Mouse (Mus musculus) embryonic facial prominence, embryonic 12.5 days (tissue): ENCODE measurements at regions not wholly inside any gene's neighbourhood (a gene's known extent, or its start where the extent isn't known, plus 50 kb on each side); places are given as distances from the start of the nearest gene placed in this dataset.
A peak's percentile ranks its signal among the peaks of the same experiment; 100 is the strongest.

ENCODE experiments used
- ATAC-seq: fragments of 200-750 bp; cut with Nextera tagmentation; 2 replicates; pipeline ENCODE4 v1.8.0; 2017; ENCODE audit not compliant: insufficient number of reproducible peaks, insufficient read depth, low FRiP score, low TSS enrichment
- H3K27ac ChIP-seq: fragments of 300-500 bp; sonication (generic); 2 replicates; pipeline ENCODE4 v1.5.1; 2016; ENCODE audit warnings: mild to moderate bottlenecking
- H3K27me3 ChIP-seq: fragments of 300-500 bp; sonication (generic); 2 replicates; pipeline ENCODE4 v1.6.1; 2016; ENCODE audit warnings: mild to moderate bottlenecking, moderate library complexity
- H3K36me3 ChIP-seq: fragments of 300-500 bp; sonication (generic); 2 replicates; pipeline ENCODE4 v1.6.1; 2016; ENCODE audit warnings: mild to moderate bottlenecking
- H3K4me1 ChIP-seq: fragments of 300-500 bp; sonication (generic); 2 replicates; pipeline ENCODE4 v1.6.1; 2016
- H3K4me2 ChIP-seq: fragments of 300-500 bp; sonication (generic); replicated peaks from 2 replicates; pipeline ENCODE4 v1.6.1; 2016; ENCODE audit warnings: mild to moderate bottlenecking, moderate library complexity
- H3K4me3 ChIP-seq: fragments of 300-500 bp; sonication (generic); 2 replicates; pipeline ENCODE4 v1.5.1; 2016; ENCODE audit warnings: mild to moderate bottlenecking
- H3K9ac ChIP-seq: fragments of 300-500 bp; sonication (generic); 2 replicates; pipeline ENCODE4 v1.6.1; 2016; ENCODE audit warnings: mild to moderate bottlenecking, moderate library complexity
- H3K9me3 ChIP-seq: fragments of 300-500 bp; sonication (generic); 2 replicates; pipeline ENCODE4 v1.6.1; 2016; ENCODE audit warnings: mild to moderate bottlenecking, moderate library complexity
- WGBS: fragments of 180-500 bp; shearing (Covaris S2); methylation state at CpG from one replicate; pipeline ENCODE4 v1.1.7; 2016; 5-methylcytosine and 5-hydroxymethylcytosine counted together

DNA sequence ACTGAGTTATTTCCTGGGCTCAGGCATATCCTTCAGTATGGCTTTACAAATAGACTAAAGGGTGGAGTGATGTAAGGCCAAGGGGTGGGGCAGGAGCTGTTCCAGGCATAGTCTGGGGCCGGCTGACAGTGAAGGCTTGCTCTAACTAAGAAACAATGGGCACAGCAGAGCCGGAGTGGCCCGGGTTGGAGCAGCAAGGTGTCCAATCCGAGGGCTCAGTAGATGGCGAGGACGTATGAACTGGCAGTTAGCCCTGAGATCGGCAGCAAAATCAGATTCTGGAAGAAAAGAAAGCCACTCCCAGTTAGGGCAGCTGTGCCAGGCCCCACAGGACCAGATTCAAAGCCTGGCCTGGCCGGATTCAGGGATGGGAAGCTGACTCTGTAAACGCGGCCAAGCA is 100.5 kb upstream of the Vps8 start:
- Histone ChIP-seq H3K36me3 (no peaks in the 10 kb centered on the region), H3K27ac (no peak overlapping the region), H3K9me3 (no peaks in the 10 kb centered on the region), H3K4me1 (peaks cover 29% of the 10 kb centered on the region), H3K9ac (no peak overlapping the region), H3K27me3 (no peaks in the 10 kb centered on the region), H3K4me3 (no peak overlapping the region), H3K4me2 (no peak overlapping the region)
- no peak for ATAC-seq
- WGBS, result 55% methylated on average over 10 of the region's 10 CpGs

GRCm38 (mm10) chr16:21323446-21324034 is 99.4 kb upstream of the Vps8 start:
- Histone ChIP-seq H3K9ac (no peak overlapping the region), H3K4me1 (peaks cover 18% of the 10 kb centered on the region), H3K36me3 (no peaks in the 10 kb centered on the region), H3K4me2 (no peak overlapping the region), H3K27me3 (no peaks in the 10 kb centered on the region), H3K9me3 (no peaks in the 10 kb centered on the region), H3K27ac (no peak overlapping the region), H3K4me3 (no peak overlapping the region)
- ATAC-seq, result no peak
- WGBS, result 71% methylated on average over 3 of the region's 3 CpGs

DNA sequence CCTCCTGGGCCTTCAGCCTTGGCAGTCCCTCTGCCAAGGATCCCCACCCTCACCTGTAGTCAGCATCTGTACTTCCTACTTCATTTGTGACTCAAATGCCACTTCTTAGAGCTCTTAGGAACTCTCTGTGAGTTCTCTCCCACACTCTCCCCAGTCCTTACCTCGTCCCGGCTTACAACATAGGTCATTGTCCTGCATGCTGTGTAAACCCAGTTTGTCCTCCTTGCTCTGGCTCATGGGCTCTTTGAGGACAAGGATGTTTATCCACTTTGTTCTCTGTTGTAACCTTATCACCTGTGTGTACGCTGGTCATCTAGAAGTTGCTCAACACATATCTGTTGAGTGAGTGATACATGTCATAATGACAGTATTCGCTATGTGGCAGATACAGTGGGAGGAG is 94.9 kb upstream of the Vps8 start:
- Histone ChIP-seq H3K4me1 (peaks cover 17% of the 10 kb centered on the region; the same call in 1 of the 2 replicates), H3K4me3 (no peak overlapping the region), H3K9me3 (no peaks in the 10 kb centered on the region), H3K27ac (no peak overlapping the region), H3K36me3 (no peaks in the 10 kb centered on the region), H3K27me3 (no peaks in the 10 kb centered on the region), H3K4me2 (no peak overlapping the region), H3K9ac (no peak overlapping the region)
- 92% methylated on average over 4 of the region's 4 CpGs for WGBS
- no peak for ATAC-seq

DNA sequence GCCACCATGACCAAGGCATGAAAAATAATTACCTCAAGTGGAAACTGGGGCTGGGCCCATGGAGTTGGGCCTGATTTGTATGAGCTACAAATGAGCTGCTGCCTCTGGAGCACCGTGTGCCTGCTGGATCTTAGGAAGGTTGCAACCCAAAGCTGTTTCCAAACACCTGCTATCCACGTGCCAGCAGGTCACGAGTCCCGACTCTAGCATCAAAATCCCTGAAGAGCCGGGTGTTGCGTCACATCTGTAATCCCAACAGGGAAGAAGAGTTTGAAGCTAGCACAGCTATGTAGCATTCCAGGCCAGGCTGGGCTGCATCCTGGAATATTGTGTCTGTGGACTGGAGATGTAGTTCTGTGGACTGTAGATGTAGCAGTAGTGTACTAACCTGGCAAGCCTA is 93.7 kb upstream of the Vps8 start:
- 65% methylated on average over 6 of the region's 6 CpGs for WGBS
- Histone ChIP-seq H3K4me3 (no peak overlapping the region), H3K27me3 (no peaks in the 10 kb centered on the region), H3K4me2 (no peak overlapping the region), H3K36me3 (no peaks in the 10 kb centered on the region), H3K9ac (no peak overlapping the region), H3K9me3 (no peaks in the 10 kb centered on the region), H3K27ac (no peak overlapping the region), H3K4me1 (peaks cover 17% of the 10 kb centered on the region; the same call in 1 of the 2 replicates)
- no peak for ATAC-seq

DNA sequence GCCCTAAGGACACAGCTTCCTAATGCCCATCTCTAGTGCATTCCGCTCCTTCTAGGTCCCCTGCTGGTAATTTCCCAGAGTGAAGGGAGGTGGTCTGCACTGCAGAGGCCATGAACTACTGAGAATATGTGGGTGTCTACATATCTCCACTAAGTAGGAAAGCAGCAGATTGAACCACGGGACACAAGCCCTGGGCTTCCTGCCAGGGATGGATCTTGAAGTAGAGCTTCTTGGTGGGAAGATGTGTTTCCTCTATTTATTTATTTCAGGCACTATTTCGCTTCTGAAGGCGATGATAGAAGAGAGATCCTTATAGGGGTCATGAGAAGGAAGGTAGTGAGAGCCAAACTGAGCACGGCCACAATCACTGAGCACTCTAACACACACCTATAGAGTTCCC is 91.7 kb upstream of the Vps8 start:
- H3K27ac ChIP-seq, result no peak overlapping the region
- H3K27me3 ChIP-seq, result no peaks in the 10 kb centered on the region
- H3K4me3 ChIP-seq, result no peak overlapping the region
- H3K9ac ChIP-seq, result no peak overlapping the region
- H3K4me2 ChIP-seq, result peak overlapping the region; percentile 74
- no peak for ATAC-seq
- 87% methylated on average over 5 of the region's 5 CpGs for WGBS
- H3K36me3 ChIP-seq, result no peaks in the 10 kb centered on the region
- no peaks in the 10 kb centered on the region for H3K9me3 ChIP-seq
- peaks cover 17% of the 10 kb centered on the region; the same call in 1 of the 2 replicates for H3K4me1 ChIP-seq

- Histone ChIP-seq H3K9me3 (no peaks in the 10 kb centered on the region), H3K27me3 (no peaks in the 10 kb centered on the region), H3K4me1 (peaks cover 22% of the 10 kb centered on the region; the same call in 1 of the 2 replicates), H3K4me2 (peak overlapping the region; percentile 74), H3K27ac (peak overlapping the region; percentile 93), H3K36me3 (no peaks in the 10 kb centered on the region), H3K4me3 (peak overlapping the region; percentile 50), H3K9ac (peak overlapping the region; percentile 59; the same call in 1 of the 2 replicates)
- no peak for ATAC-seq
- WGBS, result 63% methylated on average over 7 of the region's 7 CpGs
Observed at GRCm38 (mm10) chr16:21332411-21332810, 90.5 kb upstream of the Vps8 start.

- Histone ChIP-seq H3K9ac (peak overlapping the region; percentile 59), H3K9me3 (no peaks in the 10 kb centered on the region), H3K27ac (peak overlapping the region; percentile 93), H3K4me3 (peak overlapping the region; percentile 50), H3K4me1 (peaks cover 26% of the 10 kb centered on the region; the same call in 1 of the 2 replicates), H3K36me3 (no peaks in the 10 kb centered on the region), H3K27me3 (no peaks in the 10 kb centered on the region), H3K4me2 (peak overlapping the region; percentile 74)
- no peak; the same call in 1 of the 2 replicates for ATAC-seq
- 2% methylated on average over 14 of the region's 14 CpGs for WGBS
Observed at GRCm38 (mm10) chr16:21332862-21333222, 90.1 kb upstream of the Vps8 start.

DNA sequence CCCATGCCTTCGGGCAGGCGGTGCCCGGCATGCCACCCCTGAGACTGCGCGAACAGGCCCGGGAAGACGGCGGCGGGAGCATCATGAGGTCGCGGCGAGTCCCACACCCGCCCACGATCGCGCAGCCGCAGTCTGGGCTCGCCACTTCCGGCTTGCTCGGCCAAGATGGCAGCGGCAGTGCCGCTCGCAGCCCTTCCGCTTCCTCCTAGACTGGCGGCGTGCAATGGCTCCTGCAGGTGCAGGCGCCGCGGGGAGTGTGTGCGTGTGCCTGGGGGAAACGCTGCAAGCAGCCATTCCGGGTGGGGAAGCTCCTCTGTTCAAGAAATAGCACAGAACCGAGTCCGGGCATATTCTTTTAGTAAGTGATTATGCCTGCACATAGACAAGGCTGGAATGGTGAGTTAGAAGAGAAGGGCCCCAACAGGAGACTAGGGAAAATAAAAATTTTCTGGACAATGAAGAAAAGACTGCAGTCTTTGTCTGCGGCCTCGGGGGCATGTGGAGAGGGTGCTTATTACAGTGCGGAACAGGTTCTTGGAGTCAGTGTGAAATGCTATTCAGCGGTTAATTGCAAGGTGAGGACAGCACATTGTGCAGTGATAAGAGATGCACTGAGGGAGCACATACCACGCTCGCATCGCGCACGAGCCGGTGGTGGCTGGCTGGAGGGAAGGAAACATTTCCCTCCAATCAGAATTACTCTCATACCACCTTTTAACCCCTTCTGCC is 89.5 kb upstream of the Vps8 start:
- peak overlapping the region; percentile 93 for H3K27ac ChIP-seq
- peaks cover 31% of the 10 kb centered on the region for H3K4me1 ChIP-seq
- H3K36me3 ChIP-seq, result no peaks in the 10 kb centered on the region
- no peaks in the 10 kb centered on the region for H3K9me3 ChIP-seq
- peak overlapping the region; percentile 74 for H3K4me2 ChIP-seq
- no peaks in the 10 kb centered on the region for H3K27me3 ChIP-seq
- WGBS, result 1% methylated on average over 44 of the region's 44 CpGs
- peak overlapping the region; percentile 59 for H3K9ac ChIP-seq
- ATAC-seq, result peak; percentile 83
- H3K4me3 ChIP-seq, result peak overlapping the region; percentile 50

DNA sequence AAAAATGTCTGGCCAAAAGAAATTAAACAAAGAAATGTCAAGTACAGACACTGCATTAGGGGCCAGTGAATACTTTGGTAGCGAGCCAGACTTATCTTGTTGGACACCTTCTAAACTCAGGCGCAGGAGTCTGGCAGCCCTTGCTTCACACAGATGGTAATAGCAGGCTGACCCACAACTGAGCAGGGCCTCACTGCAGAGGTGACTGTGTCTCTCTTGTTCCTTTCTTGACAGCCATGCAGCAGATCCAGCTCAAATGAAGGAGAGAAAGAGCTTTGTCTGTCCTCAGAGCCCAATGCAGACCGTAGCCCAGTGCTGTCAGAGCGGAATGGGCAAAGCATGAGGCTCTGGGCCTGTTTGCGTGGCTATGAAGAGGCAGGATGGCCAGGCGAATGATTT is 83.9 kb upstream of the Vps8 start:
- 46% methylated on average over 6 of the region's 6 CpGs for WGBS
- Histone ChIP-seq H3K4me1 (peaks cover 41% of the 10 kb centered on the region), H3K9ac (peak overlapping the region; percentile 11; the same call in 1 of the 2 replicates), H3K4me2 (no peak overlapping the region), H3K36me3 (no peaks in the 10 kb centered on the region), H3K4me3 (no peak overlapping the region), H3K27me3 (no peaks in the 10 kb centered on the region), H3K27ac (peak overlapping the region; percentile 93), H3K9me3 (no peaks in the 10 kb centered on the region)
- peak; percentile 4; the same call in 1 of the 2 replicates for ATAC-seq

GRCm38 (mm10) chr16:21339460-21340081 is 83.3 kb upstream of the Vps8 start:
- Histone ChIP-seq H3K4me2 (0 out of 2 replicates have a peak overlapping the region, but pooled peaks have one; percentile 7), H3K4me3 (no peak overlapping the region), H3K9me3 (no peaks in the 10 kb centered on the region), H3K4me1 (peaks cover 43% of the 10 kb centered on the region), H3K27ac (peak overlapping the region; percentile 93), H3K27me3 (no peaks in the 10 kb centered on the region), H3K9ac (peak overlapping the region; percentile 11; the same call in 1 of the 2 replicates), H3K36me3 (no peaks in the 10 kb centered on the region)
- 19% methylated on average over 11 of the region's 11 CpGs for WGBS
- peak; percentile 86 for ATAC-seq

- H3K27me3 ChIP-seq, result no peaks in the 10 kb centered on the region
- WGBS, result 42% methylated on average over 7 of the region's 7 CpGs
- H3K9ac ChIP-seq, result no peak overlapping the region
- no peak for ATAC-seq
- peak overlapping the region; percentile 93 for H3K27ac ChIP-seq
- no peak overlapping the region for H3K4me2 ChIP-seq
- H3K4me3 ChIP-seq, result no peak overlapping the region
- no peaks in the 10 kb centered on the region for H3K9me3 ChIP-seq
- peaks cover 43% of the 10 kb centered on the region for H3K4me1 ChIP-seq
- H3K36me3 ChIP-seq, result no peaks in the 10 kb centered on the region
Observed at GRCm38 (mm10) chr16:21340136-21340535, 82.8 kb upstream of the Vps8 start.

GRCm38 (mm10) chr16:21349869-21350268 is 73.0 kb upstream of the Vps8 start:
- Histone ChIP-seq H3K4me2 (no peak overlapping the region), H3K36me3 (no peaks in the 10 kb centered on the region), H3K27me3 (no peaks in the 10 kb centered on the region), H3K4me1 (peaks cover 22% of the 10 kb centered on the region), H3K9ac (no peak overlapping the region), H3K9me3 (no peaks in the 10 kb centered on the region), H3K27ac (no peak overlapping the region), H3K4me3 (no peak overlapping the region)
- WGBS, result 74% methylated on average over 1 of the region's 1 CpGs
- ATAC-seq, result no peak
